Mouse (Mus musculus) urinary bladder, postnatal 0 days (tissue): ENCODE data around the gene Tpst1. TPM values are rescaled to one million over a fixed set of nuclear protein-coding genes. Genes with fewer than 3 reads are reported as not detected.

ENCODE experiments used
- polyA plus RNA-seq: library from polyadenylated mRNA; unstranded; fragments of >200 nt; fragmentation: Nextera tagmentation; extraction: Ambion mirVana; gene quantifications from 2 replicates; pipeline ENCODE4 v1.2.1, GENCODE M21; 2015

Tpst1 gene
- polyA plus RNA-seq = 75.6 and 83.0 TPM in 2 replicates

GRCm38 (mm10) chr5:130073026-130073425 is at the start of gene Tpst1:
Tpst1 (plus strand) TSS chr5:130073326.

GRCm38 (mm10) chr5:130029142-130029897 is 43.8 kb upstream of the Tpst1 start, which contains the start of the genes Asl and Crcp:
Asl (minus strand) TSS chr5:130029247.
Crcp (plus strand) TSS chr5:130029290.

GRCm38 (mm10) chr5:130144334-130145312 is 71.5 kb downstream of the Tpst1 start, which contains the start of gene Kctd7:
Kctd7 (plus strand) TSS chr5:130144861.

GRCm38 (mm10) chr5:130171423-130171954 is 98.4 kb downstream of the Tpst1 start, which contains the start of gene Rabgef1:
Rabgef1 (plus strand) TSS chr5:130171798.

Other genes with a start within 250 kb of the Tpst1 start
- gene Sumf2, start 226.3 kb upstream of the Tpst1 start, polyA plus RNA-seq = 20.4 and 22.0 TPM in 2 replicates
- gene Chchd2, start 185.9 kb upstream of the Tpst1 start, polyA plus RNA-seq = 690 and 752 TPM in 2 replicates
- 1.7 and 2.6 TPM in 2 replicates for gene Zbed5, start 177.6 kb upstream of the Tpst1 start, polyA plus RNA-seq
- gene Phkg1, start 174.8 kb upstream of the Tpst1 start, polyA plus RNA-seq = 0.15 and 0.33 TPM in 2 replicates
- gene Nupr1l, start 164.8 kb upstream of the Tpst1 start, polyA plus RNA-seq = 4.3 and 4.5 TPM in 2 replicates
- gene Vkorc1l1, start 131.4 kb upstream of the Tpst1 start, polyA plus RNA-seq = 15.9 and 18.2 TPM in 2 replicates
- 36.4 and 46.4 TPM in 2 replicates for gene Gusb, start 70.3 kb upstream of the Tpst1 start, polyA plus RNA-seq
- 32.7 and 35.1 TPM in 2 replicates for gene Asl, start 44.1 kb upstream of the Tpst1 start, polyA plus RNA-seq
- gene Crcp, start 44.0 kb upstream of the Tpst1 start, polyA plus RNA-seq = 30.6 and 35.2 TPM in 2 replicates
- 3.9 and 5.0 TPM in 2 replicates for gene Kctd7, start 71.5 kb downstream of the Tpst1 start, polyA plus RNA-seq
- 49.4 and 56.4 TPM in 2 replicates for gene Rabgef1, start 98.5 kb downstream of the Tpst1 start, polyA plus RNA-seq
- gene Tmem248, start 143.8 kb downstream of the Tpst1 start, polyA plus RNA-seq = 30.7 and 36.9 TPM in 2 replicates
- gene Sbds, start 182.2 kb downstream of the Tpst1 start, polyA plus RNA-seq = 69.1 and 82.2 TPM in 2 replicates
- 11.9 and 12.7 TPM in 2 replicates for gene Tyw1, start 182.3 kb downstream of the Tpst1 start, polyA plus RNA-seq